Mouse (Mus musculus): ENCODE data around the gene Gjb4. TPM values are rescaled to one million over a fixed set of nuclear protein-coding genes. Genes with fewer than 3 reads are reported as not detected.

Gene Gjb4
- not detected in 2 replicates for polyA plus RNA-seq (2012; rRNA removed)

DNA sequence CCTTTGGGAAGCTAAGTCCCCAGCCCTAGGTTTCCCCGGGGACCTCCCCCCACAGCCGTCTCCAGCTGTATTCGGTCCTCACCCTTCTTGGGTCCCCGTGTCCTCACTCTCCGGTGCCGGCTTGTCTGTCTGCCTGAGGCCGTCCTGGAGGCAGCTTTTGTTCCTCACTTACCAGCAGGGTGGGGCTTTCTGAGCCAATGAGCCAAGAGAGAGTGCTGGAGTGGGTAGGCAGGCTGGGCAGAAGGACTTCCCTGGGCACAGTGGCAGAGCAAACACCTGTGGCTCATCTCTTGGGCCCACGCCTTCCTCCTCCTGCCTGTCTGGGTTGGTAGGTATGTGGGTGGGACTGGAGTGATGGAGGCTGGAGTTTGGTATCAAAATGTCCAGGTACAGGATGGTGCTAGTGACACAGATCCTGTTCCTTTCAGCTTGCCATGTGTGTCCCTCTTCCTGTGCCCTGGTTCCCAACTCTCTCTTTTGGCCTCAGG, at the start of gene Gjb4:
Gene Gjb4 (minus strand): TSS at position 131 of the 488 bp plus-strand sequence.
- no peaks in the 10 kb centered on the region for H3K27me3 ChIP-seq (ENCODE audit: control insufficient read depth, insufficient read depth, low read length)
- 87% methylated on average over 8 of the region's 8 CpGs for WGBS
- no peak within 1 kb of the TSS for H3K27ac ChIP-seq (ENCODE audit: insufficient read depth, low read length)
- H3K4me1 ChIP-seq (ENCODE audit: control insufficient read depth, insufficient read depth, insufficient read length) = no peaks in the 10 kb centered on the region
- no peak for DNase-seq (ENCODE audit: low read depth in 1 of 2, low spot score in 2 of 2)
- H3K4me3 ChIP-seq (ENCODE audit: extremely low read depth, insufficient read depth, insufficient read length) = no peak within 1 kb of the TSS
- TF ChIP-seq POLR2A (IDR thresholded peaks at IDR 0.05; ENCODE audit: low read depth, low read length) (no peak), CTCF (IDR thresholded peaks at IDR 0.05; ENCODE audit: extremely low read depth, insufficient read depth, insufficient read length, insufficient replicate concordance) (no peak)
- no peaks in the 10 kb centered on the region for H3K36me3 ChIP-seq (ENCODE audit: control insufficient read depth, insufficient read depth, low read length)

DNA sequence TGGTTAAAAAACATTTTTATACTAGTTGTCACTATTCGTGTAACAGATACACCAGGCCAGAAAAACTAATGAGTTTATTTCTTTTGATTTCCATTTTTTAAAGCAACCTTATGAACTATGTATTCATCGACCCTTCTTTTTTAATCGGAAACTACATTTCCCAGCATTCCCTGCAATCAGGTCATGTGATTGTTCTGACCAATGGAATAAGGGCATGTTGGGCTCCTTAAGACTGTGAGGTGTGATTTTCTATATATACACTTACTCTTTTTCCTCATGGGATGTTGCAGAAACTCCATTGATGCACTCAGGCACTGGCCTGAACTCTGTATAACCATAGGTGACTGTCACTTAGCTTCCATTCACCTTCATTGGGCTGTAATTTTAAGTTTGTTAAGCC, 48.7 kb upstream of the Gjb4 start:
- H3K27me3 ChIP-seq (ENCODE audit: control insufficient read depth, insufficient read depth, low read length) = no peaks in the 10 kb centered on the region
- H3K27ac ChIP-seq (ENCODE audit: insufficient read depth, low read length) = no peak overlapping the region
- no peaks in the 10 kb centered on the region for H3K36me3 ChIP-seq (ENCODE audit: control insufficient read depth, insufficient read depth, low read length)
- WGBS = 75% methylated on average over 3 of the region's 3 CpGs
- DNase-seq (ENCODE audit: low read depth in 1 of 2, low spot score in 2 of 2) = no peak
- no peaks in the 10 kb centered on the region for H3K4me1 ChIP-seq (ENCODE audit: control insufficient read depth, insufficient read depth, insufficient read length)
- no peak overlapping the region for H3K4me3 ChIP-seq (ENCODE audit: extremely low read depth, insufficient read depth, insufficient read length)
- TF ChIP-seq CTCF (IDR thresholded peaks at IDR 0.05; ENCODE audit: extremely low read depth, insufficient read depth, insufficient read length, insufficient replicate concordance) = no peak
- TF ChIP-seq POLR2A (IDR thresholded peaks at IDR 0.05; ENCODE audit: low read depth, low read length) = no peak

DNA sequence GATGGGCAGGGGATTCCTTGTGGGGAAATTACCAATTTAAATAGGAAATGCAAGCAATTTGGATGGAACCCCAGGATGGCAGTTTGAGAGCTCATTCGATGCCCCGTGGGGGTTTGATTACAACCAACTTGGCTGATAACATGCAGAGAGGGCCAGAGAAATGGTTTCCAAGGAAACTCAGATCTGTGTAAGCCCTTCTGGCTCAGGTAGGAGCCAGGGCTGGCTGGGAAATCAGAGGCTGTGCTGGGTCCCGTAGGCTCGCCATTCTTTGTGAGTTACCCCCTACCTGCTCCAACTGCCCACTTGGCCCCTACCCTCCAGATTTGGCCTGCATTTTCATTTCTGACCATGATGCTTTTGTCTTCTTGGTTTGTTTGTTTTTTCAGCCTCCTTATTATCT, 48.3 kb upstream of the Gjb4 start:
- Histone ChIP-seq H3K4me3 (ENCODE audit: extremely low read depth, insufficient read depth, insufficient read length) (no peak overlapping the region), H3K4me1 (ENCODE audit: control insufficient read depth, insufficient read depth, insufficient read length) (no peaks in the 10 kb centered on the region), H3K27me3 (ENCODE audit: control insufficient read depth, insufficient read depth, low read length) (no peaks in the 10 kb centered on the region), H3K36me3 (ENCODE audit: control insufficient read depth, insufficient read depth, low read length) (no peaks in the 10 kb centered on the region), H3K27ac (ENCODE audit: insufficient read depth, low read length) (no peak overlapping the region)
- WGBS = 95% methylated on average over 4 of the region's 4 CpGs
- TF ChIP-seq POLR2A (IDR thresholded peaks at IDR 0.05; ENCODE audit: low read depth, low read length) (no peak), CTCF (IDR thresholded peaks at IDR 0.05; ENCODE audit: extremely low read depth, insufficient read depth, insufficient read length, insufficient replicate concordance) (no peak)
- no peak for DNase-seq (ENCODE audit: low read depth in 1 of 2, low spot score in 2 of 2)

DNA sequence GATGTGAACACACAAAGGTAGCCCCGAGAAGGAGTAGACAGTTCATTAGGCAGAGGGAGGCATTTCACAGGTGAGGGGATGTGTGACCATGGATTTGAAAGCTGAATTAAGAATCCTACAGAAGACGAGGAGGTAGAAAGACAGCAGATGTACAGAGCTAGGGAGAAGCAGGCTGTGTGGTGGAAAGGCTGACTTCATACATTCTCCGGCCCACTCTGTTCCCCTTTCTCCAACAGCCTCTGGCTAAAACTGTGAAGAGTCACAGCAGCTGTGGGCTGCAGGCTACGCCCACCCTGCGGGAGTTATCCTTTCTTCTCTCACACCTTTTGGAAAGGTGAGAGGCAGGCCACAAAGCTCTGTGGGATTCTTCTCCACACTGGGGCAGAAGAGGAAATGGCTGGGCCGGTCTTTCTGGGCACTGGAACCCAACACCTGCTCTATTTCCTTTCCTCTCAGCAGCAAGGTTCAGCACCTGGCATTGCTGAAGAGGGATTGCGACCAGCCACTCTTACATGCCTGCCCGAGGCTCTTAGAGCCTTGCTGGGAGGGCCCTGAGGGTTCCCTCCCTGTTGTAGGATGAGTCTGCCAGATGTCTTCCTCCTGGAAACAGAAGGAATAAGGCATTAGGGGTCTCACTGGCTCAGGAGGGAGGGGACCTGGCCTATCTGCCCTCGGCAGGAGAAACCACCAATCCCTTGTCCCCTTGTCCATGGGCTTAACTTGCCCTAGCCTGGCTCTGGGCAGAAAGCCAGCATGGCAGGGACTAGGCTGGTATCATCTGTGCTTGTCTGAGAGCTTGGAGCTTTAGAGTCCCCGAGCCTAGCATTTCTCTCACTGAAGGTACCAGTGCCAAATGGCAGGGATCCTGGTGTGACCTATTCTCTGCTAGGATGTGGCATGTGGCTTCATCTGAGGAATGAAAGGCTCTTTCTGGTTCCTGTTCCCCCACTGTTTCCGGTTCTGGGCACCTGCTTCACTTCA, 46.6 kb upstream of the Gjb4 start:
- 43% methylated on average over 11 of the region's 11 CpGs for WGBS
- Histone ChIP-seq H3K4me1 (ENCODE audit: control insufficient read depth, insufficient read depth, insufficient read length) (no peaks in the 10 kb centered on the region), H3K4me3 (ENCODE audit: extremely low read depth, insufficient read depth, insufficient read length) (no peak overlapping the region), H3K27me3 (ENCODE audit: control insufficient read depth, insufficient read depth, low read length) (no peaks in the 10 kb centered on the region), H3K27ac (ENCODE audit: insufficient read depth, low read length) (no peak overlapping the region), H3K36me3 (ENCODE audit: control insufficient read depth, insufficient read depth, low read length) (no peaks in the 10 kb centered on the region)
- DNase-seq (ENCODE audit: low read depth in 1 of 2, low spot score in 2 of 2) = no peak
- TF ChIP-seq POLR2A (IDR thresholded peaks at IDR 0.05; ENCODE audit: low read depth, low read length) (no peak), CTCF (IDR thresholded peaks at IDR 0.05; ENCODE audit: extremely low read depth, insufficient read depth, insufficient read length, insufficient replicate concordance) (no peak)

DNA sequence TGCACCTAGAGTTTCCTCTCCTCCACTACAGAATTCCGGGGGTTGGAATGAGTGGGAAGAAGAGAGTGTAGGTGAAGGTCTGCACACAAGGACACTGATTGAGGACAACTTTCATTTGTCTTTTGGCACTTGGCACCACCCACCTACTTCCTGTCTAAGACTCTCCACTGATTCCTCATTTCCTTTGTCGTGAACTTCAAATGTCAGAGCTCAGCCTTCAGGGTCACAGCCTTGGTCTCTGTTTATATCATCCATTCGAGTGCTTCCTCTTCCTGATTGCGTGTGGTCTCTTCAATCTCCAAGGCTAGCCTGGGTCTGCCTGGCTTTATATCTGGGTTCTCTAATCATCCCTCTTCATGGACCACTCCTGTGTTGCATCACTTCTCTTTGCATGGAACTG, 41.7 kb upstream of the Gjb4 start:
- WGBS = 20% methylated on average over 4 of the region's 4 CpGs
- no peaks in the 10 kb centered on the region for H3K36me3 ChIP-seq (ENCODE audit: control insufficient read depth, insufficient read depth, low read length)
- no peak overlapping the region for H3K4me3 ChIP-seq (ENCODE audit: extremely low read depth, insufficient read depth, insufficient read length)
- no peak for DNase-seq (ENCODE audit: low read depth in 1 of 2, low spot score in 2 of 2)
- no peak for TF ChIP-seq POLR2A (IDR thresholded peaks at IDR 0.05; ENCODE audit: low read depth, low read length)
- no peak for TF ChIP-seq CTCF (IDR thresholded peaks at IDR 0.05; ENCODE audit: extremely low read depth, insufficient read depth, insufficient read length, insufficient replicate concordance)
- no peak overlapping the region for H3K27ac ChIP-seq (ENCODE audit: insufficient read depth, low read length)
- no peaks in the 10 kb centered on the region for H3K27me3 ChIP-seq (ENCODE audit: control insufficient read depth, insufficient read depth, low read length)
- no peaks in the 10 kb centered on the region for H3K4me1 ChIP-seq (ENCODE audit: control insufficient read depth, insufficient read depth, insufficient read length)

DNA sequence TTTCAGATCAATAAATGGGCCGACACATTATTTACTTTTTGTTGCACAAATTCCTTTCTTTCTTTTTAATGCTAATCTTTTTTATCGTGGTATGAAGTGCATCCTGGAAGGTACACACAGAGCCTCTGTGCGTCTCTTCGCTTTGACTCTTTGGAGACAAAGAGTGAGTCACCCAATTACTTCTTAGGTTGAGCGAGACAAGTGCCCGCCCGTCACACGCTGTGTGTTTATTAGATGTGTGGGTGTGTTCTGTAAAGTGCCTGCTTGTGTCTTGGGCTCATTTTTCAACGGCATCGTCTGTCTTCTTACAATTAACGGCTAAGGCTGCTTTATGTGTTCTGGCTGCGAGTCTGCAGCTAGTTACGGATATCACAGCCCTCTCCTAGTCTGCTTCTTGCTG, 35.8 kb upstream of the Gjb4 start:
- DNase-seq (ENCODE audit: low read depth in 1 of 2, low spot score in 2 of 2) = no peak
- WGBS = 72% methylated on average over 13 of the region's 13 CpGs
- H3K27me3 ChIP-seq (ENCODE audit: control insufficient read depth, insufficient read depth, low read length) = no peaks in the 10 kb centered on the region
- no peaks in the 10 kb centered on the region for H3K36me3 ChIP-seq (ENCODE audit: control insufficient read depth, insufficient read depth, low read length)
- no peak overlapping the region for H3K27ac ChIP-seq (ENCODE audit: insufficient read depth, low read length)
- H3K4me3 ChIP-seq (ENCODE audit: extremely low read depth, insufficient read depth, insufficient read length) = no peak overlapping the region
- TF ChIP-seq POLR2A (IDR thresholded peaks at IDR 0.05; ENCODE audit: low read depth, low read length) (no peak), CTCF (IDR thresholded peaks at IDR 0.05; ENCODE audit: extremely low read depth, insufficient read depth, insufficient read length, insufficient replicate concordance) (no peak)
- H3K4me1 ChIP-seq (ENCODE audit: control insufficient read depth, insufficient read depth, insufficient read length) = no peaks in the 10 kb centered on the region

DNA sequence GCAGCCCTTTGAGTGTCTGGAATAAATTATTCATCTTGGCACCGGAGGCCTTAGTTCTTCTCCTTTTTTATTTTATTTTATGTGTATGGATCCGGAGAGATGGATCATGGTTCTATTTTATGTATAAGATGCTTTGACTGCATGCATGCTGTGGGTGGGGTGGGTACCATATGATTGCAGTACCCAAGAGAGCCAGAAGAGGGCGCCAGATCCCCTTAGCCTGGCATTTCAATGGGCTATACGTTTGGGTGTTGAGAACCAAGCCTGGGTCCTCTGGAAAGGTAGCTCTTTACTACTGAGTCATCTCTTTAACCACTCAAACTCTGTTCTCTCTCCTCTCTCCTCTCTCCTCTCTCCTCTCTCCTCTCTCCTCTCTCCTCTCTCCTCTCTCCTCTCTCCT, 23.5 kb upstream of the Gjb4 start:
- H3K27ac ChIP-seq (ENCODE audit: insufficient read depth, low read length) = no peak overlapping the region
- H3K36me3 ChIP-seq (ENCODE audit: control insufficient read depth, insufficient read depth, low read length) = no peaks in the 10 kb centered on the region
- H3K4me1 ChIP-seq (ENCODE audit: control insufficient read depth, insufficient read depth, insufficient read length) = no peaks in the 10 kb centered on the region
- TF ChIP-seq CTCF (IDR thresholded peaks at IDR 0.05; ENCODE audit: extremely low read depth, insufficient read depth, insufficient read length, insufficient replicate concordance) = peak; percentile 21; the same call in 1 of the 2 replicates
- no peak for TF ChIP-seq POLR2A (IDR thresholded peaks at IDR 0.05; ENCODE audit: low read depth, low read length)
- 31% methylated on average over 4 of the region's 4 CpGs for WGBS
- DNase-seq (ENCODE audit: low read depth in 1 of 2, low spot score in 2 of 2) = no peak
- H3K4me3 ChIP-seq (ENCODE audit: extremely low read depth, insufficient read depth, insufficient read length) = no peak overlapping the region
- H3K27me3 ChIP-seq (ENCODE audit: control insufficient read depth, insufficient read depth, low read length) = no peaks in the 10 kb centered on the region

All from spleen, adult 2 months (tissue).